Comparison of ENCODE assay signal across 1 mouse cellular context in genomic region chr5:130180362-130180761, GRCm38 (mm10).
TF ChIP-seq lines count a peak whose summit lies in the region.

No protein-coding gene starts in this region.

TF ChIP-seq in CH12.LX, 34 proteins besides CTCF, POLR2A, EP300 and RAD21:
- TF ChIP-seq TBP (conservative IDR thresholded peaks at IDR 0.05; ENCODE audit: low read depth, low read length) (no peak), SMC3 (IDR thresholded peaks at IDR 0.05; ENCODE audit: low read depth, low read length) (peak; percentile 35), SIN3A (IDR thresholded peaks at IDR 0.05; ENCODE audit: low read length) (peak; percentile 62), BHLHE40 (IDR thresholded peaks at IDR 0.05; ENCODE audit: low read depth, low read length) (peak; percentile 87), ETS1 (conservative IDR thresholded peaks at IDR 0.05; ENCODE audit: low read depth, low read length) (peak; percentile 41; the same call in 1 of the 2 replicates), ELF1 (IDR thresholded peaks at IDR 0.05; ENCODE audit: low read depth, low read length) (peak; percentile 56; the same call in 1 of the 2 replicates), ZNF384 (IDR thresholded peaks at IDR 0.05; ENCODE audit: low read depth, low read length) (peak; percentile 43), NRF1 (IDR thresholded peaks at IDR 0.05; ENCODE audit: low read depth, low read length) (0 out of 2 replicates have a peak, but pooled peaks have one; percentile 25), E2F4 (IDR thresholded peaks at IDR 0.05; ENCODE audit: insufficient replicate concordance, low read depth, low read length) (no peak), JUN (IDR thresholded peaks at IDR 0.05; ENCODE audit: insufficient read depth, low read depth, low read length) (no peak), MYC (IDR thresholded peaks at IDR 0.05; ENCODE audit: low read depth, low read length) (peak; percentile 55; the same call in 1 of the 2 replicates), NELFE (IDR thresholded peaks at IDR 0.05; ENCODE audit: low read depth, low read length) (peak; percentile 41; the same call in 1 of the 2 replicates), USF2 (conservative IDR thresholded peaks at IDR 0.05; ENCODE audit: low read depth, low read length) (no peak), MEF2A (IDR thresholded peaks at IDR 0.05; ENCODE audit: borderline replicate concordance, low read depth, low read length) (peak; percentile 63), ZKSCAN1 (IDR thresholded peaks at IDR 0.05; ENCODE audit: borderline replicate concordance, low read depth, low read length) (no peak), PAX5 (IDR thresholded peaks at IDR 0.05; ENCODE audit: low read length) (no peak), CHD2 (IDR thresholded peaks at IDR 0.05; ENCODE audit: low read length) (no peak), POLR2AphosphoS2 (IDR thresholded peaks at IDR 0.05; ENCODE audit: low read depth, low read length) (no peak), KAT2A (IDR thresholded peaks at IDR 0.05; ENCODE audit: insufficient replicate concordance, low read length) (no peak), JUND (conservative IDR thresholded peaks at IDR 0.05; ENCODE audit: low read depth, low read length) (no peak), MAZ (IDR thresholded peaks at IDR 0.05; ENCODE audit: low read depth, low read length) (no peak), MAX (IDR thresholded peaks at IDR 0.05; ENCODE audit: low read length) (peak; percentile 64), UBTF (IDR thresholded peaks at IDR 0.05; ENCODE audit: low read depth, low read length) (no peak), USF1 (IDR thresholded peaks at IDR 0.05; ENCODE audit: low read depth, low read length) (no peak), GABPA (IDR thresholded peaks at IDR 0.05; ENCODE audit: insufficient replicate concordance, low read depth, low read length) (no peak), MAFK (IDR thresholded peaks at IDR 0.05; ENCODE audit: insufficient replicate concordance, low read length) (no peak), TCF12 (IDR thresholded peaks at IDR 0.05; ENCODE audit: low read depth, low read length) (0 out of 2 replicates have a peak, but pooled peaks have one; percentile 56), IRF4 (IDR thresholded peaks at IDR 0.05; ENCODE audit: low read depth, low read length) (0 out of 2 replicates have a peak, but pooled peaks have one; percentile 18), CHD1 (IDR thresholded peaks at IDR 0.05; ENCODE audit: low read depth, low read length) (peak; percentile 58; the same call in 1 of the 2 replicates), MXI1 (IDR thresholded peaks at IDR 0.05; ENCODE audit: low read depth, low read length) (peak; percentile 27; the same call in 1 of the 2 replicates), ZMIZ1 (IDR thresholded peaks at IDR 0.05; ENCODE audit: low read depth, low read length) (no peak), RCOR1 (conservative IDR thresholded peaks at IDR 0.05; ENCODE audit: low read depth, low read length) (no peak), ZC3H11A (IDR thresholded peaks at IDR 0.05; ENCODE audit: low read depth, low read length) (0 out of 2 replicates have a peak, but pooled peaks have one; percentile 9), HCFC1 (IDR thresholded peaks at IDR 0.05; ENCODE audit: low read depth, low read length) (no peak)
